Mouse (Mus musculus) stomach, postnatal 0 days (tissue): ENCODE measurements around the gene Klhl42.

Experiments
- CTCF ChIP-seq: IDR thresholded peaks from 2 replicates; pipeline ENCODE4 v1.5.1; 2016; ENCODE audit warnings: antibody characterized with exemption, low read depth, mild to moderate bottlenecking, moderate library complexity
- EP300 ChIP-seq: optimal IDR thresholded peaks from 2 replicates; pipeline ENCODE3; 2016; ENCODE audit warnings: antibody characterized with exemption

- TF ChIP-seq CTCF: no peak
- TF ChIP-seq EP300: no peak
Measured at GRCm38 (mm10) chr6:147138260-147138659, 47.1 kb downstream of the Klhl42 start.
